Mouse (Mus musculus) heart, postnatal 0 days (tissue): Measurements from ENCODE around the gene Zfr.

Experiments used
- CTCF ChIP-seq: IDR thresholded peaks from 2 replicates; pipeline ENCODE4 v1.5.1; 2016; ENCODE audit warnings: antibody characterized with exemption, control low read depth, low read depth
- EP300 ChIP-seq: IDR thresholded peaks from 2 replicates; pipeline ENCODE4 v1.6.1; 2016; ENCODE audit warnings: antibody characterized with exemption, low read depth

GRCm38 (mm10) chr15:12114546-12114945, 3.1 kb upstream of the Zfr start:
- TF ChIP-seq CTCF = no peak
- TF ChIP-seq EP300 = no peak
